Mouse (Mus musculus) spleen, embryonic (tissue): ENCODE results near the gene Fcer1g.

Experiments
- CTCF ChIA-PET: fragments of 350-600 bp; sonication (Branson Sonifier 250); formaldehyde crosslinking; loops from one replicate; lab custom pipeline; 2022; lab: Charles Lee

Gene Fcer1g

DNA sequence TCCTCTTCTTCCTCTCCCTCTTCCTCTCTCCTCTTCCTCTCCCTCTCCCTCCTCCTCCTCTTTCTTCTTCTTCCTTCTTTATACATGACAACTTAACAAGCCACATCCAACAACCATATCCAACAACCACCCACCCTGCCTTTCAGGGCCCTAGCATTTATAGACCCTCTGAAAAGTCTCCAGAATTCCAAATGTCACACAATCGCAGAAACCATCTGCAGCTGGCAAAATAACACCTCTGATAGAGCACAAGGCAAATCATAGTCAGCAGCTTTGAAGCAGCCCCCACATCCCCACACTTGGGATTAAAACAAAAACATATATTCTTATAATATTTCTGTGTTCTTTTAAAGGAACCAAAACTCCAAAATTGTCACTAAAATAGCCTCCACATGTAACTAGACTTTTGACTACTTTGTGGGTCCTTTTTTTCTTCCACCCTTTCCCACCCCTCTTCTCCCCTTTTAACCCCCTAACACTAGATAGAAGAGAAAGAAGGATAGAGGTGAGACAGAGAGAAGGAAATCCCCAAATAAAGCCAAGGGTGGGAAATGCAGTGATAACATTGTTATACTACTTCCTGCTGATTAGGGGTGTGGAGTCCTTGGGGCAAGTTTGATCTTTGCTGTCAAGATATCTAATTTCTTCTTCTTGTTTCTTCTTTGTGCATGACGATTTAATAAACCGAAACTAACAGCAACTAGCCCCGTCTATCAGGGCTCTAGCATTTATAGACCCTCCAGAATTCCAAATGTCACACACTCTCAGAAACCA is 32.0 kb upstream of the Fcer1g start:
- CTCF ChIA-PET, result interaction anchor here (0.7 kb wide), 1 partner anchor 124 kb away, joined by 11 read pairs; no protein-coding TSS in a partner anchor

GRCm38 (mm10) chr1:171263666-171264461 is 29.7 kb upstream of the Fcer1g start:
- CTCF ChIA-PET, result no interaction called here

DNA sequence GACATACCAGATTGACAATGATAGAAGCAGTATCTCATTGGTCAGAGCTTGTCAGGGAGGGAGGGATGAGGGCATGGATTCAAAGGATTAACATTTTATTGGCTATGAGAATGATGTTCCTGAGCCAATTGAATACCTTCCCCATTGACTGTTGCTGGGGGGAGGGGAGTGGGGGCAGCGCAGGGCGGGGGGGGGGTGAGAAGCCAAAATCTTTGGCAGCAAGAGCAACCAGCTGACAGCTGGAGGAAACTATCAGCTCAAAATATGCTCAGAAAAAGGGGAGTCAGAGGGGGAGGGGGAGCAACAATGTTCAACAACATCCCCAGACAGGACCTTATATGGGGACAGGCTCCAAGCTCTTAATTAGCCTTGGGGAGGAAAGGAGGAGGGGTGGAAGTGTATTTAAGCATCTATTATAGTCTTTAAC is 29.0 kb upstream of the Fcer1g start:
- CTCF ChIA-PET, result no interaction called here

GRCm38 (mm10) chr1:171262594-171263130 is 28.5 kb upstream of the Fcer1g start:
- CTCF ChIA-PET, result no interaction called here

- CTCF ChIA-PET, result interaction anchor here (0.7 to 1.2 kb wide), 2 partner anchors 9 to 12 kb away, joined by 3 to 7 read pairs; no protein-coding TSS in a partner anchor
Measured at GRCm38 (mm10) chr1:171260316-171260715, 26.2 kb upstream of the Fcer1g start.

DNA sequence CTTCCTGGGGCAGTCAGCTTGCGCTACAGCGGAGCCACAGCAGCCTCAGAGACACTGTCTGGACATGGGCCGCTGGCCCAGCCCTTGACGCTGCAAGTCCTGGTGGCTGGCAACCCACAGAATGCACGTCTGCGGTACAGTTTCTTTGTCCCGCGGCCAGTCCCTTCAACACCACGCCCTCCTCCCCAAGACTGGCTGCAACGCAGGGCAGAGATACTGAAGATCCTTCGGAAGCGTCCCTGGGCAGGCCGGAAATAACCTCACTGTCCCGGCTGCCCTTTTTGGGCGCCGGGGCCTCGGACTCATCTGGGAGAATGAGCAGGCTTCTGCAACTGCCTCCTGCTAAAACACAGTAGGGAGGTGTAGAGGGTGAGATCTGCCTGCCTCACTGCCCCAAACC is 24.8 kb upstream of the Fcer1g start:
- CTCF ChIA-PET, result interaction anchor here (0.6 to 0.7 kb wide), 2 partner anchors 49 to 363 kb away, joined by 3 read pairs; no protein-coding TSS in a partner anchor

GRCm38 (mm10) chr1:171257781-171258180 is 23.6 kb upstream of the Fcer1g start:
- CTCF ChIA-PET, result interaction anchor here (0.5 to 1.7 kb wide), 4 partner anchors 14 to 392 kb away, joined by 3 to 9 read pairs (median 4); no protein-coding TSS in a partner anchor

DNA sequence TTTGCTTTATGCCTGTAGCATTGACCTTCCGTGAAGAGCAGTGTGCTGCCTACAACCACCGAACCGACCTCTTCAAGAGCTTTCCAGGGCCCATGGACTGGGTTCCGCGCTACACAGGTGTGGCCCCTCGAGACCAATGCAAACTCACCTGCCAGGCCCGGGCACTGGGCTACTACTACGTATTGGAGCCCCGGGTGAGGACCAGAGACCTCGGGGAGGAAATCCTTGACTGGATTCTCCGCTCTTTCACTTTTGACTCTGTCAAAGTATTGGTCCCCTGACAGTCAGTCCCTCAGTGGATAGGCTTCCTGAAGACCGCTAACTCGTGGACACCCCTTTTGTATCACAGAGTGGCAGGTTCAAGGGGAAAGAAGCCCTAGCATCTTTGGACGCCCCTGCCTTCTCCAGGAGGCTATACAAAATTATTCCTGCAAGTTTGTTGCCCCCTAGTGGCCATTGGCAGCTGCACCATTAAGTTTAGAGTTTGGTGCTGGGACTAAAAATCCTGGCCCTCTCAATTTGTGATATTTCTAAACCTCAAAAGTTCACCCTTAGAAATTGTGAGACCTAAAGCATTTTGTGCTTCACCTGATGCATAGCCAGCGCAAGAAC is 22.9 kb upstream of the Fcer1g start:
- CTCF ChIA-PET, result interaction anchor here (0.6 to 1.7 kb wide), 2 partner anchors 15 to 253 kb away, joined by 6 to 9 read pairs; no protein-coding TSS in a partner anchor

GRCm38 (mm10) chr1:171256095-171256818 is 22.1 kb upstream of the Fcer1g start:
- CTCF ChIA-PET, result no interaction called here

DNA sequence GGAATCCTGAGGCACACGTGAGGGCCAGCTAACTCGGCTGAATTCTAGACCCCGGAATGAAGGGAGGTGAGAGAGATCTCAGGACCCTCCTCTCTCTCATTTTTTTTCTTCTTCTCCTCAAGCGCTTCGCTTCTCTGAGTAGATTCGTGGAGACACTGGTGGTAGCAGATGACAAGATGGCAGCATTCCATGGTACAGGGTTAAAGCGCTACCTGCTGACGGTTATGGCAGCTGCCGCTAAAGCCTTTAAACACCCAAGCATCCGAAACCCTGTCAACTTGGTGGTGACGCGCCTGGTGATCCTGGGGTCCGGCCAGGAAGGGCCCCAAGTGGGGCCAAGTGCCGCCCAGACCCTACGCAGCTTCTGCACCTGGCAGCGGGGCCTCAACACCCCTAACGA is 18.2 kb upstream of the Fcer1g start:
- CTCF ChIA-PET, result no interaction called here

DNA sequence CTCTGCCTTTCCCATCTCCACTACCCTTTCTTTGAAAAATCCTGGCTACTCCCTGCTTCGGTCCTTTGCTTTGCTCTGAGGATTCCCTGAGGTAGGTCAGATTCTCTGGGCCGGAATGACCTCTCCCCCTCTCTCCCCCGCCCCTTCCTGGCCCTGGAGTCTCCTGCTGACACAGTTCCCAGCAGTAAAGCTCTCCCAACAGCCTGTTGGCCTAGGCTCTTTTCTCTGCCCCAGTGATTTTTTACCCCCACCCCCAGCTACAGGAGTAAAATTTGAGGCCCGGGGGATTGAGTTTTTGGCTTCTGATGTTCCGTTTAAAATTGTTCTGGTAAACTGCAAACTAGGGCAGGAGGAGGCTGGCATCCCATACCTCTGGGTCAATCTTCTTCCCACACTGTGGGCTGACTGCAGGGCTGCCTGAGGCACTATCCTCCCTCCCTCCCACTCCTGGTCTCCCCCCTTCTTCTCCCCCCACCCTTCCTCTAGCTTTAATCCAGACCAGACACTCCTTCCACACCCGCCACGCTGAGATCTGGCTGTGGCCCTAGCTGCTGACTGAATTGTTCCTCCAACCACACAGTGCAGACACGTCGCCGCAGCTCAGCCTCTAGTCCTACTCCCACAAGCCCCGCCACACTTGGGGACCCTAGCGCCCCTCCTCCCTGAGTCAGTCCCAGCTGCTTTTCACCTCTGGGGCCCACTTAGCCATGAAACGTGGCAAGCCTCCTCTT is 17.6 kb upstream of the Fcer1g start:
- CTCF ChIA-PET, result interaction anchor here (0.6 to 0.7 kb wide), 2 partner anchors 9 to 14 kb away, joined by 3 to 7 read pairs; no protein-coding TSS in a partner anchor

- CTCF ChIA-PET, result interaction anchor here (0.6 to 0.7 kb wide), 2 partner anchors 10 to 14 kb away, joined by 3 to 7 read pairs; no protein-coding TSS in a partner anchor
Measured at GRCm38 (mm10) chr1:171250680-171251593, 16.8 kb upstream of the Fcer1g start, which contains the start of gene Ndufs2. TSS of gene Ndufs2 (minus strand) at chr1:171251388.

DNA sequence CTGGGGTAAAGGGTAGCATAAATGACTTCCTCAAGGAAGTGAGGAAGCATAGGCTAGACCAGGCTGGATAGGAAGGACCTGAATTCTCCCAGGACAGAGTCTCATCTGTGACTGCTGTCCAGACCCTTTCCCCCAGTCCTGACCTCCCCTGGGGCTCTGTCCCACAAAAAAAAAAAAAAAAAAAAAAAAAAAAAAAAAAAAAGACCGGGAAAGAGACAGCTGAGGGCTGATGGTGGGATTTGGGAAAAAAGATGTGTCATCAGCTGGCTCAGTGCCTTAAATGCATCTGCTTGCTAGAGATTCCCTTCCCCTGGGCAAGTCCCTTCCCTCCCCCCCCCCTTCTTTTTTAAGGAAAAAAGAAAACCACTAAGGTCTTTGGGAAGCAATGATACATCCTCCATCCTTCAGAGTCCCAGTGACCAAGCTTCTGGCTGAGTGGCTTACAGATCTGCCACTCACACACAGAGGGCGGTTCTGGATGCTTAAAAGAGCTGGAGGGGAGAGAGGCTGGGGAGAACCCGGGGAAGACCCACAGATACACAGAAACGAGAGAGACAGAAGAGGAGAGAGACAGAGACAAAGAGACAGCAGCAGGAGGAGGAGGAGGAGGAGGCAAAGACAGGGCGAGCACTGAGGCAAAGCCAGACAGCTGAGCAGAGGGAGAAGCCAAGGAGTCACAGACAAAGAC is 15.9 kb upstream of the Fcer1g start, which contains the start of gene Adamts4:
Gene Adamts4 (plus strand): TSS at position 509 of the 688 bp plus-strand sequence.
- CTCF ChIA-PET, result no interaction called here

GRCm38 (mm10) chr1:171248386-171249226 is 14.4 kb upstream of the Fcer1g start:
- CTCF ChIA-PET, result interaction anchor here (0.6 kb wide), 1 partner anchor 224 kb away, joined by 4 read pairs; no protein-coding TSS in a partner anchor

DNA sequence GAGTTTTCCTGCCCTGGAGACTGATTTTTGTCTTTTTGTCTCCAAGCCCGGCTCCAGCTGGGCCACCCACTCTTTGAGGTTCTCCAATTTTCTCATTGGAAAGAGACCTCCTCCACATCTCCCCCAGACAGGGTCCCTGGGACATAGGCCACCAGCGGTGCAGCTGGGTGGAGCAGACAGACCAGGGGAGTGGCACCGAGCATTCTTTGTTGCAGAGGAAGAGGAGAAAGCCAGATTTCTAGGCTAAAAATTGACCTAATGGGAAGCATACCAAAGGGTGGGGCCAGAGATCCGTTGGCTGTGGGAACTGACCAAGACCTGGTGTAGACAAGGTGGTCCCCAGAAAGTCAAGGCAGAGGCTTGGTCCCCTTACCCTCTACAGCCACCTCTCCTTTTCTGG is 13.8 kb upstream of the Fcer1g start:
- CTCF ChIA-PET, result interaction anchor here (1.0 kb wide), 1 partner anchor 27 kb away, joined by 3 read pairs; no protein-coding TSS in a partner anchor

- CTCF ChIA-PET, result interaction anchor here (1.0 kb wide), 1 partner anchor 26 kb away, joined by 3 read pairs; no protein-coding TSS in a partner anchor
Measured at GRCm38 (mm10) chr1:171247453-171247841, 13.3 kb upstream of the Fcer1g start.
